Mouse (Mus musculus): ENCODE measurements around the gene H2afb1.
"Not testable (repeated sequence)": the region's sequence is repeated elsewhere in the genome, so short reads cannot be mapped to it uniquely, and the experiment has no call there.

Gene H2afb1

GRCm38 (mm10) chrX:117014457-117014856 lies at the start of gene H2afb1:
Gene H2afb1 (plus strand): TSS chrX:117014757.
- DNase-seq (ENCODE audit: low spot score) = not testable (repeated sequence)

GRCm38 (mm10) chrX:117036085-117036484 lies 21.5 kb downstream of the H2afb1 start:
- DNase-seq (ENCODE audit: low spot score) = peak; percentile 17
